Mouse (Mus musculus): ENCODE data around the gene Gtpbp2. TPM values are rescaled to one million over a fixed set of nuclear protein-coding genes. Genes with fewer than 3 reads are reported as not detected.

Gtpbp2 gene
- polyA plus RNA-seq, 1 experiment from 2014 or later: 41.3 TPM

Other genes with a start within 250 kb of the Gtpbp2 start
- 4.1 and 4.8 TPM in 2 replicates for gene Vegfa, start 128.7 kb upstream of the Gtpbp2 start, polyA plus RNA-seq (2015; fragmentation: Nextera tagmentation; extraction: Ambion mirVana)
- 150 and 154 TPM in 2 replicates for gene Mrps18a, start 50.0 kb upstream of the Gtpbp2 start, polyA plus RNA-seq (2015; fragmentation: Nextera tagmentation; extraction: Ambion mirVana)
- gene Rsph9, start 16.8 kb upstream of the Gtpbp2 start, polyA plus RNA-seq (2015; fragmentation: Nextera tagmentation; extraction: Ambion mirVana): 37.9 and 39.3 TPM in 2 replicates
- 21.7 and 24.6 TPM in 2 replicates for gene Mad2l1bp, start 7.5 kb upstream of the Gtpbp2 start, polyA plus RNA-seq (2015; fragmentation: Nextera tagmentation; extraction: Ambion mirVana)
- 7.9 and 8.8 TPM in 2 replicates for gene Polh, start 41.6 kb downstream of the Gtpbp2 start, polyA plus RNA-seq (2015; fragmentation: Nextera tagmentation; extraction: Ambion mirVana)
- gene Xpo5, start 41.8 kb downstream of the Gtpbp2 start, polyA plus RNA-seq (2015; fragmentation: Nextera tagmentation; extraction: Ambion mirVana): 29.9 and 31.0 TPM in 2 replicates
- gene Polr1c, start 87.0 kb downstream of the Gtpbp2 start, polyA plus RNA-seq (2015; fragmentation: Nextera tagmentation; extraction: Ambion mirVana): 73.7 and 76.4 TPM in 2 replicates
- 87.8 and 97.8 TPM in 2 replicates for gene Yipf3, start 87.0 kb downstream of the Gtpbp2 start, polyA plus RNA-seq (2015; fragmentation: Nextera tagmentation; extraction: Ambion mirVana)
- 13.1 and 15.0 TPM in 2 replicates for gene Lrrc73, start 92.5 kb downstream of the Gtpbp2 start, polyA plus RNA-seq (2015; fragmentation: Nextera tagmentation; extraction: Ambion mirVana)
- gene Tjap1, start 122.0 kb downstream of the Gtpbp2 start, polyA plus RNA-seq (2015; fragmentation: Nextera tagmentation; extraction: Ambion mirVana): 28.6 and 32.6 TPM in 2 replicates
- 24.7 and 27.4 TPM in 2 replicates for gene Dlk2, start 136.4 kb downstream of the Gtpbp2 start, polyA plus RNA-seq (2015; fragmentation: Nextera tagmentation; extraction: Ambion mirVana)
- 9.3 TPM in 2 replicates for gene Abcc10, start 167.3 kb downstream of the Gtpbp2 start, polyA plus RNA-seq (2015; fragmentation: Nextera tagmentation; extraction: Ambion mirVana)
- gene Zfp318, start 222.7 kb downstream of the Gtpbp2 start, polyA plus RNA-seq (2015; fragmentation: Nextera tagmentation; extraction: Ambion mirVana): 19.0 and 19.9 TPM in 2 replicates

Measured in neural tube, embryonic 15.5 days (tissue).